Mouse (Mus musculus): ENCODE results near the gene Npy. TPM values are rescaled to one million over a fixed set of nuclear protein-coding genes. Genes with fewer than 3 reads are reported as not detected.
A peak's percentile ranks its signal among the peaks of the same experiment; 100 is the strongest.

The Npy gene
- total RNA-seq (2014; rRNA removed) (208 and 285 TPM in 2 replicates), polyA plus RNA-seq (2015; fragmentation: Nextera tagmentation; extraction: Ambion mirVana) (323 and 643 TPM in 2 replicates)

GRCm38 (mm10) chr6:49821961-49822870 is at the start of gene Npy:
Gene Npy, plus strand, starts transcription at chr6:49822710.
- Histone ChIP-seq H3K4me1 (ENCODE audit: insufficient read depth) (peaks cover 3% of the 10 kb centered on the region), H3K36me3 (ENCODE audit: insufficient read depth) (no peaks in the 10 kb centered on the region), H3K27ac (ENCODE audit: low read depth, low read length) (no peak within 1 kb of the TSS; the same call in 1 of the 2 replicates), H3K4me3 (ENCODE audit: low read depth, low read length) (peak within 1 kb of the TSS; percentile 39), H3K4me2 (ENCODE audit: low read depth) (peak within 1 kb of the TSS; percentile 67), H3K9me3 (ENCODE audit: low read length) (no peaks in the 10 kb centered on the region), H3K27me3 (ENCODE audit: insufficient read depth, low read length) (peaks cover 34% of the 10 kb centered on the region), H3K9ac (peak within 1 kb of the TSS; percentile 51)
- 1% methylated on average over 66 of the region's 66 CpGs for WGBS
- DNase-seq = peak; percentile 59
- ATAC-seq = peak; percentile 75
- 0 out of 2 replicates have a peak, but pooled peaks have one; percentile 4 for TF ChIP-seq CTCF (IDR thresholded peaks at IDR 0.05; ENCODE audit: low read depth)

DNA sequence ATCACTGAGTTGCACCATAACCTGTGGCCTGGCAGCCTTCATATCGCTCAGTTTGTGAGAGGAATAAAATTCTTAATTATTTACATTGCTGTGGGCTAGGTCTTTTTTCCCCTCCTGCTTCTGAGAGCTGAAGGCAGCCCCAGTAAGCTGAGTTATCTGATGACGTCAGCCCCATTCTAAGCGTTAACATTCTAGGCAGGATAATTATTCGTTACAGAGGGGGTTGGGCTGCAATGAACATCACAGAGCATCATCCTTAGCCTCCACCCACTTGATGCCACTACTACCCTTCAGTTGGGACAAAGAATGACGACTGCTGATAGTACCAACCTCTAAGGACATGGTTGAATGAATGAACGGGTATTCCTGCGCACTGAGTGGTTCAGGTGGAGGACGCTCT is 47.5 kb upstream of the Npy start:
- Histone ChIP-seq H3K4me3 (ENCODE audit: low read depth, low read length) (no peak overlapping the region), H3K27ac (ENCODE audit: low read depth, low read length) (no peak overlapping the region), H3K27me3 (ENCODE audit: insufficient read depth, low read length) (no peaks in the 10 kb centered on the region), H3K9ac (no peak overlapping the region), H3K4me2 (ENCODE audit: low read depth) (no peak overlapping the region), H3K36me3 (ENCODE audit: insufficient read depth) (no peaks in the 10 kb centered on the region), H3K4me1 (ENCODE audit: insufficient read depth) (peaks cover 4% of the 10 kb centered on the region; the same call in 1 of the 2 replicates), H3K9me3 (ENCODE audit: low read length) (no peaks in the 10 kb centered on the region)
- DNase-seq = peak; percentile 13
- WGBS = 51% methylated on average over 8 of the region's 8 CpGs
- TF ChIP-seq CTCF (IDR thresholded peaks at IDR 0.05; ENCODE audit: low read depth) = no peak
- ATAC-seq = no peak

DNA sequence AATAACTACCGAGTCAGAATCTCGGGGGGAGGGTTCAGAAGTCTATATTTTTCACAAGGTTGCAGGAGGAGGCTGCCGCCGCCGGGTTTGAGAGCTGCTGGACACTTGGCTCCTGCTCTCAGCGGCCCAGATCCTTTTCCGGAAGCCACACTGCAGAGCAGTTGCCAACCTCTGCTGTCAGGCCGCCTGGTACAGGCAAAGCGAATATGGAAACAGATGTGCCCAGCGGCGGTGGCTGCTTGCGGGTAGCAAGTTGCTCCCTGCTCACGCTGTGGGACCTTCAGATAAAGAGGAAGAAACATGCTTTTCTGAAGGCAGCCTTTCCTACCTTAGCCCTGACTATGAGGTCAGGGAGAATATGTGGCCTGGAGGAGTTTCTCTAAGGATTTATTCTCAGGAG is 44.4 kb upstream of the Npy start:
- H3K4me3 ChIP-seq (ENCODE audit: low read depth, low read length) = no peak overlapping the region
- no peaks in the 10 kb centered on the region for H3K36me3 ChIP-seq (ENCODE audit: insufficient read depth)
- DNase-seq = no peak
- no peak overlapping the region for H3K9ac ChIP-seq
- no peaks in the 10 kb centered on the region for H3K9me3 ChIP-seq (ENCODE audit: low read length)
- peaks cover 4% of the 10 kb centered on the region; the same call in 1 of the 2 replicates for H3K4me1 ChIP-seq (ENCODE audit: insufficient read depth)
- H3K27me3 ChIP-seq (ENCODE audit: insufficient read depth, low read length) = no peaks in the 10 kb centered on the region
- H3K27ac ChIP-seq (ENCODE audit: low read depth, low read length) = peak overlapping the region; percentile 9; the same call in 1 of the 2 replicates
- 75% methylated on average over 13 of the region's 13 CpGs for WGBS
- ATAC-seq = no peak
- no peak overlapping the region for H3K4me2 ChIP-seq (ENCODE audit: low read depth)
- TF ChIP-seq CTCF (IDR thresholded peaks at IDR 0.05; ENCODE audit: low read depth) = no peak

DNA sequence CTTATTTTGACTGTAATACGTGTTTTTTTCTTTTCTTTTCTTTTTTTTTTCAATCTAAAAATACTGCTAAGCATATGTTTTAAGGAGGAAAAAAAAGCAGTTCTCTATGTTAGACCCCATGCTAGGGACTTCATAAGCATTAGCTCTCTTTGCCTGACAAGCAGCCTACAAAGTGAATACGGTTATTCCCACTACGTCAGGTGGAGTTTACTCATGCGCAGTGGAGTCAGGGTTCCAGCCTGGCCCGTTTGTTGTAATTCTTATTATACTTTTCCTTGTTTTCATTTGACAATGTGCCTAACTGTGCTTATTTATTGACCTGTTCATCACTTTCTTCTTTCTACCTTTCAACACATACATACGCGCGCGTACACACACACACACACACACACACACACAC is 43.8 kb upstream of the Npy start:
- peak; percentile 30; the same call in 1 of the 2 replicates for ATAC-seq
- Histone ChIP-seq H3K9me3 (ENCODE audit: low read length) (no peaks in the 10 kb centered on the region), H3K4me1 (ENCODE audit: insufficient read depth) (peaks cover 4% of the 10 kb centered on the region; the same call in 1 of the 2 replicates), H3K4me2 (ENCODE audit: low read depth) (no peak overlapping the region), H3K27me3 (ENCODE audit: insufficient read depth, low read length) (no peaks in the 10 kb centered on the region), H3K27ac (ENCODE audit: low read depth, low read length) (no peak overlapping the region; the same call in 1 of the 2 replicates), H3K36me3 (ENCODE audit: insufficient read depth) (no peaks in the 10 kb centered on the region), H3K9ac (no peak overlapping the region), H3K4me3 (ENCODE audit: low read depth, low read length) (no peak overlapping the region)
- no peak for TF ChIP-seq CTCF (IDR thresholded peaks at IDR 0.05; ENCODE audit: low read depth)
- 72% methylated on average over 9 of the region's 9 CpGs for WGBS
- peak; percentile 34 for DNase-seq

GRCm38 (mm10) chr6:49779606-49780005 is 42.9 kb upstream of the Npy start:
- WGBS = 12% methylated on average over 7 of the region's 7 CpGs

DNA sequence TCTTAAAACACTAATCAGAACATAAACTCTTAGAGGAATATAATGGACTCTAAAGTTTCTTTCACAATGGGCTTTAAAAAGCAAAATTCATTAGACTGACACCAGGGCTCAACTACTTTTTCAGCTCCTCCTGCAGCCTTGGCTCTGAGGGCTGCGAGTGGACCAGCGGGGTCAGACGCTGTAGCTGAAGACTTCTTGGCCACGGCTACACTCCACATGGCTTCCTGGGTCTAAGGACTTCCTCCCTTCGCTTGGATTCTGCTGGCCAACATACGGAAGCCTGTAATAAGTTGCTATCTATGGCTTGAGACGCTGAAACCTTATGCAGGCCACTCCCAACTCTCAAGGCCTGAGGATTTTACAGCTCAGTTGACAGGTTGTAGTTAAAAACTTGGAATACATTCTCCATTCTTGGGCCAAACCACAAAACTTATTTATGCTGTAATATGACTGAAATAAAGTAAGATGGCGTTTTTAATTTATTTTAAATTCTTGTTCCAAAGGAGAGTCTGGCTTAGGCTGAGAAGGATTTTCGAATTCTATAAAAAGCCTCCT is 41.6 kb upstream of the Npy start:
- 80% methylated on average over 9 of the region's 9 CpGs for WGBS
- H3K4me3 ChIP-seq (ENCODE audit: low read depth, low read length) = no peak overlapping the region
- no peaks in the 10 kb centered on the region for H3K36me3 ChIP-seq (ENCODE audit: insufficient read depth)

More at GRCm38 (mm10) chr6:49779606-49780005, 42.9 kb upstream of the Npy start:
- Histone ChIP-seq H3K9me3 (ENCODE audit: low read length) (no peaks in the 10 kb centered on the region), H3K36me3 (ENCODE audit: insufficient read depth) (no peaks in the 10 kb centered on the region), H3K4me1 (ENCODE audit: insufficient read depth) (peaks cover 4% of the 10 kb centered on the region; the same call in 1 of the 2 replicates), H3K4me3 (ENCODE audit: low read depth, low read length) (no peak overlapping the region), H3K9ac (0 out of 2 replicates have a peak overlapping the region, but pooled peaks have one; percentile 10), H3K4me2 (ENCODE audit: low read depth) (no peak overlapping the region), H3K27ac (ENCODE audit: low read depth, low read length) (no peak overlapping the region), H3K27me3 (ENCODE audit: insufficient read depth, low read length) (no peaks in the 10 kb centered on the region)
- TF ChIP-seq CTCF (IDR thresholded peaks at IDR 0.05; ENCODE audit: low read depth) = no peak
- DNase-seq (no peak), ATAC-seq (no peak; the same call in 1 of the 2 replicates)

More for the DNA sequence above, 41.6 kb upstream of the Npy start:
- DNase-seq (peak; percentile 35), ATAC-seq (0 out of 2 replicates have a peak, but pooled peaks have one; percentile 35)
- no peak for TF ChIP-seq CTCF (IDR thresholded peaks at IDR 0.05; ENCODE audit: low read depth)
- no peak overlapping the region for H3K9ac ChIP-seq
- H3K27me3 ChIP-seq (ENCODE audit: insufficient read depth, low read length) = no peaks in the 10 kb centered on the region
- H3K27ac ChIP-seq (ENCODE audit: low read depth, low read length) = no peak overlapping the region
- H3K4me1 ChIP-seq (ENCODE audit: insufficient read depth) = peaks cover 4% of the 10 kb centered on the region; the same call in 1 of the 2 replicates
- H3K4me2 ChIP-seq (ENCODE audit: low read depth) = no peak overlapping the region
- H3K9me3 ChIP-seq (ENCODE audit: low read length) = no peaks in the 10 kb centered on the region
